Mouse (Mus musculus) stomach, postnatal 0 days (tissue): ENCODE results near the gene Ubald2. TPM values are rescaled to one million over a fixed set of nuclear protein-coding genes. Genes with fewer than 3 reads are reported as not detected.
"Not testable (repeated sequence)": the region's sequence is repeated elsewhere in the genome, so short reads cannot be mapped to it uniquely, and the experiment has no call there.

ENCODE experiments used
- ATAC-seq: fragments of 200-750 bp; cut with Nextera tagmentation; 2 replicates; pipeline ENCODE4 v1.8.0; 2017; ENCODE audit not compliant: low FRiP score, low TSS enrichment
- DNase-seq: peaks from one replicate; pipeline ENCODE4 v3.0.0-alpha.2; 2016; ENCODE audit warnings: low spot score
- H3K27ac ChIP-seq: fragments of 300-500 bp; sonication (generic); replicated peaks from 2 replicates; pipeline ENCODE4 v1.5.1; 2014; ENCODE audit warnings: mild to moderate bottlenecking, control low read depth
- H3K27me3 ChIP-seq: fragments of 300-500 bp; sonication (generic); 2 replicates; pipeline ENCODE4 v1.6.1; 2014; ENCODE audit warnings: low read length; ENCODE audit not compliant: control insufficient read depth, insufficient read depth
- H3K36me3 ChIP-seq: fragments of 300-500 bp; sonication (generic); 2 replicates; pipeline ENCODE4 v1.6.1; 2014; ENCODE audit warnings: low read length, mixed read lengths; ENCODE audit not compliant: control insufficient read depth, insufficient read depth
- H3K4me1 ChIP-seq: fragments of 300-500 bp; sonication (generic); replicated peaks from 2 replicates; pipeline ENCODE4 v1.6.1; 2014; ENCODE audit warnings: antibody characterized with exemption; ENCODE audit not compliant: control insufficient read depth, insufficient read depth
- H3K4me2 ChIP-seq: fragments of 300-500 bp; sonication (generic); replicated peaks from 2 replicates; pipeline ENCODE4 v1.6.1; 2014; ENCODE audit warnings: low read depth, mild to moderate bottlenecking, control low read depth, moderate library complexity
- H3K4me3 ChIP-seq: fragments of 300-500 bp; sonication (generic); 2 replicates; pipeline ENCODE4 v1.5.1; 2014; ENCODE audit warnings: low read depth, low read length, control low read depth
- H3K9ac ChIP-seq: fragments of 300-500 bp; sonication (generic); 2 replicates; pipeline ENCODE4 v1.6.1; 2014; ENCODE audit warnings: mild to moderate bottlenecking, low read length, control low read depth, mixed read lengths
- H3K9me3 ChIP-seq: fragments of 300-500 bp; sonication (generic); 2 replicates; pipeline ENCODE4 v1.6.1; 2016; ENCODE audit warnings: low read length; ENCODE audit not compliant: control insufficient read depth
- CTCF ChIP-seq: IDR thresholded peaks from 2 replicates; pipeline ENCODE4 v1.5.1; 2016; ENCODE audit warnings: antibody characterized with exemption, low read depth, mild to moderate bottlenecking, moderate library complexity
- EP300 ChIP-seq: optimal IDR thresholded peaks from 2 replicates; pipeline ENCODE3; 2016; ENCODE audit warnings: antibody characterized with exemption
- WGBS: fragments of 180-500 bp; shearing (Covaris S2); extraction: QIAGEN DNeasy Blood & Tissue Kit; methylation state at CpG from one replicate; pipeline ENCODE4 v1.1.7; 2014; 5-methylcytosine and 5-hydroxymethylcytosine counted together
- polyA plus RNA-seq: library from polyadenylated mRNA; unstranded; fragments of >200 nt; fragmentation: Nextera tagmentation; extraction: Ambion mirVana; gene quantifications from 2 replicates; pipeline ENCODE4 v1.2.1, GENCODE M21; 2015

Gene Ubald2
- polyA plus RNA-seq, 1 experiment from 2014 or later, result 35.7 TPM

GRCm38 (mm10) chr11:116459786-116460185 is 25.9 kb downstream of the Ubald2 start:
- no peaks in the 10 kb centered on the region for H3K36me3 ChIP-seq
- no peaks in the 10 kb centered on the region for H3K9me3 ChIP-seq
- DNase-seq (no peak), ATAC-seq (no peak)
- no peak overlapping the region for H3K27ac ChIP-seq
- TF ChIP-seq EP300 (no peak), CTCF (no peak)
- H3K4me2 ChIP-seq, result no peak overlapping the region
- no peaks in the 10 kb centered on the region for H3K27me3 ChIP-seq
- no peaks in the 10 kb centered on the region for H3K4me1 ChIP-seq
- no peak overlapping the region for H3K4me3 ChIP-seq
- H3K9ac ChIP-seq, result no peak overlapping the region
- WGBS, result 69% methylated on average over 4 of the region's 4 CpGs

GRCm38 (mm10) chr11:116463338-116463737 is 29.4 kb downstream of the Ubald2 start:
- Histone ChIP-seq H3K4me3 (no peak overlapping the region), H3K36me3 (no peaks in the 10 kb centered on the region), H3K4me1 (no peaks in the 10 kb centered on the region), H3K27ac (no peak overlapping the region; the same call in 1 of the 2 replicates), H3K9ac (no peak overlapping the region), H3K4me2 (no peak overlapping the region), H3K9me3 (no peaks in the 10 kb centered on the region), H3K27me3 (no peaks in the 10 kb centered on the region)
- no peak for TF ChIP-seq CTCF
- no peak for TF ChIP-seq EP300
- DNase-seq (no peak), ATAC-seq (no peak; the same call in 1 of the 2 replicates)
- 46% methylated on average over 5 of the region's 5 CpGs for WGBS

- H3K4me2 ChIP-seq, result no peak overlapping the region
- no peaks in the 10 kb centered on the region for H3K27me3 ChIP-seq
- ATAC-seq (peak; percentile 91), DNase-seq (peak; percentile 94)
- H3K27ac ChIP-seq, result no peak overlapping the region; the same call in 1 of the 2 replicates
- peak; percentile 87 for TF ChIP-seq CTCF
- no peak for TF ChIP-seq EP300
- H3K9me3 ChIP-seq, result no peaks in the 10 kb centered on the region
- H3K36me3 ChIP-seq, result no peaks in the 10 kb centered on the region
- WGBS, result 4% methylated on average over 2 of the region's 2 CpGs
- H3K4me1 ChIP-seq, result no peaks in the 10 kb centered on the region
- no peak overlapping the region for H3K4me3 ChIP-seq
- H3K9ac ChIP-seq, result no peak overlapping the region
Observed at GRCm38 (mm10) chr11:116463833-116464232, 29.9 kb downstream of the Ubald2 start.

GRCm38 (mm10) chr11:116466141-116466540 is 32.2 kb downstream of the Ubald2 start, which contains the start of gene Qrich2:
Qrich2 (minus strand) TSS chr11:116466241.
- Histone ChIP-seq H3K9me3 (no peaks in the 10 kb centered on the region), H3K4me2 (no peak within 1 kb of the TSS), H3K36me3 (peaks cover 8% of the 10 kb centered on the region), H3K27me3 (no peaks in the 10 kb centered on the region), H3K4me1 (no peaks in the 10 kb centered on the region), H3K27ac (no peak within 1 kb of the TSS), H3K4me3 (no peak within 1 kb of the TSS), H3K9ac (no peak within 1 kb of the TSS)
- WGBS, result 51% methylated on average over 20 of the region's 20 CpGs
- DNase-seq, result no peak
- ATAC-seq, result no peak
- TF ChIP-seq EP300 (no peak), CTCF (no peak)

- H3K36me3 ChIP-seq, result peaks cover 27% of the 10 kb centered on the region
- not testable (repeated sequence) for H3K4me1 ChIP-seq
Observed at GRCm38 (mm10) chr11:116468338-116468737, 34.4 kb downstream of the Ubald2 start.

GRCm38 (mm10) chr11:116470249-116470648 is 36.4 kb downstream of the Ubald2 start:
- DNase-seq, result no peak
- H3K27ac ChIP-seq, result no peak overlapping the region
- TF ChIP-seq CTCF (no peak), EP300 (no peak)
- no peak overlapping the region for H3K9ac ChIP-seq
- H3K36me3 ChIP-seq, result peaks cover 36% of the 10 kb centered on the region
- 88% methylated on average over 3 of the region's 3 CpGs for WGBS
- H3K4me1 ChIP-seq, result no peaks in the 10 kb centered on the region
- no peak overlapping the region for H3K4me3 ChIP-seq
- ATAC-seq, result no peak
- no peak overlapping the region for H3K4me2 ChIP-seq
- H3K27me3 ChIP-seq, result no peaks in the 10 kb centered on the region
- H3K9me3 ChIP-seq, result no peaks in the 10 kb centered on the region

More at GRCm38 (mm10) chr11:116468338-116468737, 34.4 kb downstream of the Ubald2 start:
- H3K4me2 ChIP-seq, H3K9ac ChIP-seq, H3K9me3 ChIP-seq, H3K27me3 ChIP-seq, DNase-seq, H3K27ac ChIP-seq, ATAC-seq, H3K4me3 ChIP-seq: not testable (repeated sequence)
- 68% methylated on average over 3 of the region's 3 CpGs for WGBS
